Mouse (Mus musculus) c-Kit-negative CD71-positive TER-119-positive erythroid progenitor cells, embryonic 14.5 days (primary cell): ENCODE results near the gene Nampt.
"Not testable (repeated sequence)": the region's sequence is repeated elsewhere in the genome, so short reads cannot be mapped to it uniquely, and the experiment has no call there.

Source experiments
- DNase-seq: peaks from one replicate; pipeline ENCODE4 v3.0.0-alpha.2; 2013; ENCODE audit warnings: low read depth, low spot score

Gene Nampt

DNA sequence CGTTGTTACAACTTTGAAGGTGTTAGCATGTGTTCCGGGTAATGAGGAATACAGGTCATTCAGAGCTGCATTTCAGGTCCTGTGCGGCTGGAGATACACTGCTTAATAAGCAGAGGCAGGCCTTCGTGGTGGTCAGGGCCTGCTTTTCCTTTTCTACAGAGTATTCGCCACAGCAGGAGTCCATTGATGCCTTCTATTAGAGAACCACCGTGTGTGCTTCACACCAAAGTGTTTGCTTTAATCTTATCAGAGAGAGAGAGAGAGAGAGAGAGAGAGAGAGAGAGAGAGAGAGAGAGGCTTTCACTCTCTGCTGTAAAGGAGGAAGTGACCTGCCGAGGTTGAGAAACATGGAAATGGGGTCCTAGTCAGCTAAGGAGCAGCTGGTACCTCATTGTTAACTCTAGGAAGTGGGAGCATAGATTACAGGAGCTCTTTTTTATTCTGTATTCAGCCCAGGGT is 22.1 kb downstream of the Nampt start:
- no peak for DNase-seq

DNA sequence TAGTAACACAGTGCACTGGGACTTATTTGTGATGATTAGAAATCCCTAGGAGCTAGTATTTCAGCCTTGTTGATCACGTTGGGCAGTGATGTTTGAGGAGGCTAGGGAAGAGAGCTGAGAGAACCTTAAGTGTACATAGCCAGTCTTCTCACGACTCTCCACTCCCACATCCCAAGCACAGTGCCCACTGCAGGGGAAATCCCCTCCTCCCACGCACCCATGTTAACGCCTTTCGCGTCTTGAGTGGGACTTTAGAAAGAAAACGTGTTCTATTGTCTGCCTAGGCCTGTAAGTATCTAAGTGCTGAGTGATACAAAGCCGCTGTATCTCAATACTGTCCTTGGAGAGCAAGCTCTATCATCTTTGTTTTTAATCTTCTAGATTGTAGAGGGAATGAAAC is 27.0 kb downstream of the Nampt start:
- no peak for DNase-seq

DNA sequence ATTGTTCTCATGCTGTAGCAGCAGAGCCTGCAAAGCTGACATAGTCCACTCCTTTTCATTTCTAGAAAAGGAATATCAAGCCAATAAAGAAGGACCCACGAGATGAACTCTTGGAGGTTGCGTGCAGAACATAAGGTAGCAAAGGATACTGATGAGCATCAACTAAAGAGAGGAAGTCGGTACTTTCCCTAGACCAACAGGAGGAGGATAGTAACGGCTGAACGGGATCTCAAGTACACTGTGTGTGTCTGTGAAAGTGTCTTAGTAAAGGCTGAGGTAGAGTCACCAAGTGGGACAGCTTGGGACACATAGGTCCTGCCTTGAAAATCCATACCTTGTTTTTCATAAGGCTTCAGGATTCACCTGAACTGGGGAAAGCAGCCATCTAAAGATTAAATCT is 34.4 kb downstream of the Nampt start:
- no peak for DNase-seq

DNA sequence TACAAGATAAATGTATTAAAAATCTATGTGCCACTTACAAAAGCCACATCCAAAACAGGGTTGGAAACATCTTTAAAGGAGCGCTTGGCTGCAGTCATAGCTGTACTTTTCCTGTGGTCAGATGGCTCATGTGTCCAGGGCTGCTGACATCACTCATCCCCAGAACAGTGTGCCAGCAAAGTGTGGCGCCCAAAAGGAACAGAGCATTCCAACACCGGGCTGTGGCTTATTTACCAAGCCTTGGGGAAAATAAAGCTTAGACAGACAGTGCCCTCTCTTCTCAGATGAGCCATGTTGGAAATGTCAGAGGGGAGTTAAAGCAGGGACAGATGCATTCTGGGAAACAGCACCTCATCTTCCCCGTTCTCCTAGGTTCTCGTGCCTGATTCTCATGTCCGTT is 35.5 kb downstream of the Nampt start:
- DNase-seq, result no peak

DNA sequence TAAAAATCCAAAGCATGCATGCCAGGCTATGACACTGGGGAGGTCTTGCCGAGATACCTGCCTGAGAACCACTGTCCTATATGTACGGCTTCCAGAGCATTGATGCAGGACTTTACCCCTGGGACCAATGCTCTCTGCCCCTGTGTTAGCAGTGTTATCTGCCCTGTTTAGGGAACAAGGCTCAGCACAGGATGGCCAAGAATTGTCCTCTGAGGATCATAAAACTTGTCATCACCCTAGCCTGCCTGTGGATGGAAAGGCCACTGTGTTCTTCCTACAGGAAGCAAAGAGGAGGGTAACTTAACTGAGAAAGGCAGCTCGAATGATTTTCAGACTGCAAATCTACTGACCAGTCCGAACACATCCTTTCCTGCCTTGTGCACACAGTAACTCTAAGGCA is 36.1 kb downstream of the Nampt start:
- DNase-seq, result no peak

DNA sequence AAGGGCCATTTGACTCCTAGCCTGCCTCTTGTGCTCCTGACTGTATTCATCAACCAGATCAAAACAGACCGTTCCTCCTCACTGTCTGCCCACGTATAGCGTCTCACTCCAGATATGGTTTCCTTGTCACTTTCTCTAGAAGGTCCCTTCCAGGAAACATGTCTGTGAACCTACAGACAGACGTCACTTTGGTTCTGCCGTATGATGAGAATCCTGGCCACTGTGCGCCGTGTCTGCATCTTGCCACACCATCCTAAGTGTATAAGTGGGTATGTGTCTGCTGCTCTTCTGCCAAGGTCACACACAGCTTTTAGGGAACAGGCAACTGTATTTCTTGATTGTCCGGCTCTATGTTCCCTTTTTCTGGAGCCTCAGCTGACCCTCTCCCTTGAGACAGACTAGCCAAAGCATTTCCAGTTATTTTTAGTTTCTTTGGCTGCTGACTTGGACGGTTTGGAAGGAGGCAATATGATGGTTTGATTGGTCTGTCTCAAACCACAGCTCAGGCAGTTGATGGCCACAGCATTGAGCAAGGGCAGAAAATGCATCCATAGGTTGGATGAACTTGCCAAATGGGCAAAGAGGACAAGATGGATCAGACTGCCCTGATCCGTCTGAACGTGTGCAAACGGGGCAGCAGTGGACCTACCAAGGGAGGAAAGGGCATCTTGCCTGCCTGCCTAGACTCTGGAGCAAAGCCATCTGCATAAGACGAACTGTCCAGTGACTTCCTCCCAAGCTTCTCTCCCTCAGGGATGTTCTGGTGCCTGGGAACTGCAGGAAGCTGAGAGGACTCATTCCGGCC is 37.6 kb downstream of the Nampt start:
- DNase-seq, result no peak

DNA sequence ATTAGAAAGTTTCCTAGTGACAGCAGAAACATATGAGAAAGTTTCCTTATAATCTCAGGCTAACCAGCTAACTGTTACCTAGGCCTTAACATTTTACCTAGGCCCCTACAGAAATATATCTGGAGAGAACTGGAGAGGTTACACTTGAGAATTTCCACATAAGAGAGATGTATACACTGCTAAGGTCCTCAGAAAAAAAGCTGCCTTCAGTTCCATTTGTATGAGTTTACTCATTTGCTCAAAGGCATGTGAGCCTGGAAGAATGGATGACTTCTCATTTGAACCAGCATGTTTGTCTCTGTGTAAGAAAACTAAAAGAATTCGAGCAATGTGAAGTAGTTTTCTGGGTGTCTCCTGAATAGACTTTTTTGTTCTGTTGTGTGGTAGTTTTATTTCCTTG is 39.1 kb downstream of the Nampt start:
- no peak for DNase-seq

DNA sequence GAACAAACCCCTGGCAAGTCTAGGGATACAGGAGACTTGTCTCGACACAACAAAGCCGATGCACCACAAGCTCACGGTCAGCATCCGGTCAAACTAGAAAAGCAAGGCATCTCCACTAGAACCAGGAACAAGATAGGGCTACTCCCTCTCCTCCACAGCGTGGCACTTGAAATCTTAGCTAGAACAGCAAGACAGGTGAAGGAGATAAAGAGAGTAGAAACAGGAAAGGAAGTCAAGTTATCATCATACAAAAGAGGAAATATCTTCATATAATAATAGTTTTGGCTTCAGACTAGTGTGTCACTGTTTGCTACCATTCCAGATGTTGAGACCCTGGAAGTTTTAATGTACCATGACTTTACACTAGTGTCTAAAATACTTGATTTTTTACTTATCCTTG is 41.5 kb downstream of the Nampt start:
- no peak for DNase-seq

DNA sequence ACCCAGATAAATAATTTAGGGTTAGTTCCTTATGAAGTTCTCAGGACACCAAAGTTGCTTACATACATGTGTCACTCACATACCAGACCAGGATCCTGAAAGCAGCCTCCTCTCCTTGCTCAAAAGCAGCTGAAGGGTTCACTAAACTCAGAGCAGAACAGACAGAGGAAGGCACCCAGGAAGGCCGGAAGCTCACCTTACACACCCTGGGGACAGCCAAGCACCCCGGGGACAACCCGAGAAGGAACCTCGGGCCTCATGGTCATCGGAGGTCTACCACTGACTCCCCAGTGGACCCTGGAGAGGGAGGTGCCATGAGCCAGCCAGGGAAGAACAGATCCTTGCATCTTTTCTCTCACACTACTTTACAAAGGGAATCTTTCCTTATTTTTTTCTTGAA is 51.5 kb downstream of the Nampt start:
- no peak for DNase-seq

DNA sequence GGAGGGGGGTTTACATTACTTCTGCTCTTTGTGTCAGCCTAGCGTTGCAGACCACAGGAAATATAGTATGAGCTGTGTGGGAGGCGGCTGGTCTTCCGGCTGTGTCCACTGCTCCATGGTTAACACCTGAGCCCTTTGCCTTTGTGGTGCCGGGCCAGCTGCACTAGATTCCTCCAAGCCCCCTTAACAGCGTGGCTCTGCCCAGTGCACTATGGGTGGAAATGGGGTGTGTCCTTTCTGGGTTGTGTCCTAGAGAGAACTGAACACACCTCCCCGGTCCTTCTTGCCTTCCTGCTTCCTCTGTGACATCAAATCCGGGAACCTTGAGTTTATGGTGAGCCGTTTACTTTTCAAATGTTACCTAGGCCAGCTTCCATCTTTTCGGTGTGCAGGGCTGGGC is 58.2 kb downstream of the Nampt start:
- DNase-seq, result no peak

DNA sequence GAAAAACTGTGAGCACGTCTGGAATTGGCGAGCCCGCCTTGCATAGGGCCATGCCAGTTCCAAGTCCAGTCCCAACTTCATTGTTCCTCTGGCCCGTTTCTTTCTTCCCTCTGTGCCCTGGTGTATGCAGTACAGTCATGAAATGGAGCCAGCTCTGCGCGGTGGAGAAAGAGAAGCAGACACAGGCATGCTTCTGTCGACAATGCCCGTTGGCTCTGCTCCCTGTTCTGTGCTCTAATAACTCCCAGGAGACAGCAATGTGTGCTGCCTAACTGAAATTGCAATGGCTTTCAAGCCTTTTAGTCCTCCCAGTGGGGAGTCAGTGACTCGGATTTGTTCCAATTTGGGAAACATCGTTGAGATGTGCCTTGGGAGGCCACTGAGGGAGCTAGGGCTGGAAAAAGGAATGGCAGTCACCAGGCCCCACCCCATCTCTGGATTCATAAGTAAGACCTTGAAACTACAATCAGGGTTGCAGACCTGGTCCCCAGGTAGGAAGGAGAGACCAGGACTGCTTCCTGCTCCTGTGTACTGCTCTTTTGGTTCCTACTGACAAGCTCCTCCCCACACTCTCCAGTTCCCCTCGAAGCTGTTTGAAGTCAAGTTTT is 58.7 kb downstream of the Nampt start:
- no peak for DNase-seq

DNA sequence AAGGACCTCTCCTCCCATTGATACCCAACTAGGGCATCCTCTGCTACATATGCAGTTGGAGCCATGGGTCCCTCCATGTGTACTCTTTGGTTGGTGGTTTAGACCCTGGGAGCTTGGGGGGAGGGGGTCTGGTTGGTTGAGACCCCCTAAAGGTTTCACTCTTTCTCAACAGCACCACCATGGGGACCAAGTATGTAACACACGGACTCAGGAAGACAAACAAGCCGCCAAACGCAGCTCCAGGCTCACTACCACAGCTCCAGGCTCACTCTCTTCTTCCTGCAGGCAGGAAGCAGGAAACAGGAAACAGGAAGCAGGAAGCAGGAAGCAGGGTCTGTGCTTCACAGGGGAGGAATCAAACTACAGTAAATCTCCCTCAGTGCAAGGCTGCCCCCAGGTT is 60.0 kb downstream of the Nampt start:
- no peak for DNase-seq

DNA sequence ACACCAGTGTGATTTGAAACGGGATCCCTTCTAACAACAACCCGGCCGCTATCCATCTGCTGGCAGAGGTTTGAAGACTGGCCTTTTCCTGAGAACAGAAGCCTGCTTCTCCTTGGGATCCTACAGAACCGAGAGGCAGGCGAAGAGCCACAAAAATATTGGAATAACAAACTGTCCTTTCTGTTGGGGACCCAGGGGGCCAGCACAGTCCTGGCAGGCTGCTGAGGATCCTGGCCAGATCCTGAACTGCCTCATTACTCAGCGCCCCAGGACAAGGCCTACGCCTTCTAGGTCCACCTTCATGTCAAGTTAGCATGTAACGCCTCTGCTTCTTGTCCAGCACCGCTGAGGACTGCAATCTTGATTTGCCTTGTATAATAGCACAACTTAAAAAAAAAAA is 65.0 kb downstream of the Nampt start:
- no peak for DNase-seq

DNA sequence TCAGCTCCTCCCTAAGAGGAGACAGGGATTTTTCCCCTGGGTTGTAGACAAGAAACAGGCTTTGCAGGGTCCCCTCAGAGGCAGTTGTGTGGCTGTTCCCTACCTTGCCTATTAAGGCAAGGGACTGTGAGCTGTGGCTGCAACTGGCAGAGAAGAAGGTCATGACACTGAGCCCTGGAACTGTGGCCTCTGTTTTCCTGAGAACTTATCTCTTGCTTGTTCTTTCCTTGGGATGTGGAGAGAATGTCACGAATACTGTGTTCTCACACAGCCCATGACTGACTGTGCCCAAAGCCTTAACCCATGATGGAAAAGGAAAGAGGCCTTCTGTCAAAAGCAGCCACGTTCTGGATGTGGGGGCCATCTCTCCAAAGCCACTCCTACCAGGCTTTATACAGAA is 65.7 kb downstream of the Nampt start:
- no peak for DNase-seq

DNA sequence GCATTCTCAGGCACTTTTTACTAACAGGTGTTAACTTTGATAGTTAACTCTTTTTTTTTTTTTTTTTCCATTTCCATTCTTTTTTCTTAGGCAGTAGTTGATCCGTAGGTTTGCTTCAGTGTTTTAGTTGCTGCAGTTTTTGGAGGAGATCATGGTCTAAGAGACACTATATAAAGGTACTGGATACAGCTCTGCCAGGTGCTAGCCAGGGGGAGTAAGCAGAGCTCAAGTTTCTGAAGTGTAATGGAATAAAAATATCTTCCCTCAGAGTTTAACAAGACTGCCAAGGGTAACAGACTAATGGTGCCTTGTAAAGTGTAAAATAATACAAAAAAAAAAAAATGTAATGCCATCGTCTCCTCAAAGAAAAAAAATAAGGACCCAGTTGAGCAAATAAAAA is 67.0 kb downstream of the Nampt start:
- DNase-seq, result no peak

DNA sequence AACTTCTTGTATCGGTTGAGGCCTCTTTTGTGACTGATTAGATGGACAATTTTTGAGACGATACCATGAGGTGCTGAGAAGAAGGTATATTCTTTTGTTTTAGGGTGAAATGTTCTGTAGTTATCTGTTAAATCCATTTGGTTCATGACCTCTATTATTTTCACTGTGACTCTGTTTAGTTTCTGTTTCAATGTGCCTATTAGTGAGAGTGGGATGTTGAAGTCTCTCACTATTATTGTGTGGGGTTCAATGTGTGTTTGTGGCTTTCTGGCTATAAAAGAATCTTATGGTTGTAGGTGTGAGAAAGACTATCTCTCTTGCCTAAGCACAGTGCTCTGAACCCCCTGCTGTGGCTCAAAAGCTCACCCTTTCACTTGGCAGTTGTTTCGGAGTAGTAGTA is 68.9 kb downstream of the Nampt start:
- no peak for DNase-seq

DNA sequence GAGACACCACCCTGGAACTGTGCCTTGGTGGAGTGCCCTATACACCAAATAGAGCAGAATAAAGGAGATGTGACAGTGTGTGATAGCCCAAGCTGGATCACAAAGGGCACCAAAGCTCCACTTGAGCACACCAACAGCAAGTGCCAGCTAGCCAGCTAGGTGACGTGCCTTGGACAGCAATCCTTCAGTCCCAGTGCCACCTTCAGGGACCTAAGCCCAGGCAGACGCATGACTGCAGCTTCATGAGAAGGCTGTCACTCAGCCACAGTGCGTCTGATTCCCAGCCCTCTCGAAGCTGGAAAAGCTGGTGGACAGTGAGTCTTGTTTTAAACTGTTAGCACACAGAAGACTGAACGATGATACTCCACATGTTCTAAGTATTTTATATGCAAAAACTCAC is 70.5 kb downstream of the Nampt start:
- no peak for DNase-seq

DNA sequence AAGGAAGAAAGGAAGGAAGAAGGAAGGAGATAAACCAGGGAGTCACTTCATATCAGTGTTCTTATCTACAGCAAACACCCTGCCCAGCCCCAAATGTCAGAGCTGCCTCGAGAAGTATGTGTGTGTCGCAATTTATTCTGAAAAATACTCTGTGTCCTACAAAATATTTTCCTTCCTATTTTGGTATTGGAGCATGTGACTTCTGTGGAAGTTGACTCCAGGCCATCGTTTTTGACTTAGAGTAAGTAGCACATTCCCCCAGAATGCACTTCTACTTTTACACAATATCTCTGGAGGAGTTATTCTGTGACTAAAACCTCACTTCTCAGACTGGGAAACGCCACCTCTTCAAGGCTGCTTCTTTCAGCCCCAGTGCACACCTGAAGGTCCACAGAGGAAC is 71.1 kb downstream of the Nampt start:
- DNase-seq, result no peak

DNA sequence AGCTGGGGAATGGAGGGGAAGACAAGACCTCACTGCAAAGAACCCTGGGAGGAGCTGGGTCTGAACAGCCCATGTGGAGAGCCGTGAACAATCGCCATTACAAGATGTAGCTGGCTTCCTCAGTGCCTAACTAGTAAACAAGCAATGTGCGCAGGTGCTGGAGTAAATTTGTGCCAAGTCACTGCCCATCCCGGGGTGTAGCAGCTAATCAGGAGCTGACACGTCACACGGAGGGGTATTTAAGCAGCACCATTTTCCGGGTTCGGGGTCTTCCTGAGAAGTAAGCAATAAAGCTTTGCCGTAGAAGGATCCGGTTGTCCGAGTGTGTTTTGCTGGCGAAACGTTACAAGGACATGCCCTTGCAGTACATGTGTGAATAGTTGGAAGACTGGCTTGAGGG is 71.9 kb downstream of the Nampt start:
- not testable (repeated sequence) for DNase-seq

DNA sequence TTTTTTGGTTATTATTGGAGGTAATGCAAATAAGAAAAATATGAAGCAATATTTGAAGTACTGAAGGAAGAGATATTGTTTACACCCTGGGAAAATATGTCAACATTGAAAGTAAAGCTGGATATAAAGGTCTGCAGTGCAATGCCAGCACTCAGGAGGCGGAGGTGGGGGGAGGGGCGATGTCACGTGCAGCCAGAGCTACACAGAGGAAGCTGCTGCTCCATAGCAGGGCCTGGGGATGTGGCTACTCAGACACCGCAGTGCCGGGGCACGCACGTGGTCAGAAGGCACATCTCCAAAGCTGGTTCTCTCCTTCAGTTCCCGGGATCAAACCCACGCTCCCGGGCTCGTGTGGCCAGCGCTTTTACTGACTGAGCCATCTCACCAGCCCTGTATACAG is 73.9 kb downstream of the Nampt start:
- no peak for DNase-seq

DNA sequence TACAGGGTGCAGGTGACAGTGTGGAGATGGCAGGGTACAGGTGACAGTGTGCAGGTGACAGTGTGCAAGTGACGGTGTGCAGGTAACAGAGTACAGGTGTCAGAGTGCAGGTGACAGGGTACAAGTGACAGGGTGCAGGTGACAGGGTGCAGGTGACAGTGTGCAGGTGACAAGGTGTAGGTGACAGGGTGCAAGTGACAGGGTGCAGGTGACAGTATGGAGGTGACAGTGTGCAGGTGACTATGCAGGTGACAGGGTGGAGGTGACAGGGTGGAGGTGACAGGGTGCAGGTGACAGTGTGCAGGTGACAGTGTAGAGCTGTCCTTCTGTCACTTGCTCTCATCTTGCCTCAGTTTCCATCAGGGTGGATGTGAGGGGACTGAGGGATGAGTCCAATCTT is 76.5 kb downstream of the Nampt start:
- no peak for DNase-seq

DNA sequence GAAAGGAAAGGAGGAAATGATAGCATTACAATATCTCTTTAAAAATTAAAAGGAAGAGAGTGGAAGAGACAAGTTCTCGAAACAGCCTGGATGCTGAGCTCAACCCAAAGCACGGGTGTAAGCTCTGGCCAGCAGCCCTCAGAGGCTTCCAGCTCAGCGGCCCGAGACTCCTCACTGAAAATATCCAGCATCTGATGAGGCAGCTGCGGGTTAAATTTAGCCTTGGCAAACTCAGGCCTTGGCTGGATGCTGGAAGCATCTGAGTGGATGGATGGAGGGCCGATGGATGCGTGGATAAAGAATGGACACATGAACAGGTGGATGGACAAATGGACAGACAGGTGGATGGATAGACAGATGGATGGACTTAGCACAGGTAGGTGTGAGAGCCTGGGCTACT is 77.2 kb downstream of the Nampt start:
- no peak for DNase-seq
